Mouse (Mus musculus): ENCODE measurements around the gene P2rx6.

The P2rx6 gene

DNA sequence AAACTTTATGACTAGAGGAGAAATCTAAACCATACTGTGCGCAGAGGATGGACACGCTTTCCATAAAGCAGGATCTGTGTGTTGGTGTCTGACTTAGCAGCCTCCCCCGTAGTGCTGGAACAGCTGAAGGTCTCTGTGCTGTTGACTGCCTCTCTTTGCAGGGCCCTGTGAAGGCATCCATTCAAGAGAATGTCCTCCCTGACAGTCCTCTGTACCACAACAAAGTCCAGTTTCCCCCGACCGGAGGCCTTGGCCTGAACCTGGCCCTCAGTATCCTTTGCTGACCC is 64.5 kb downstream of the P2rx6 start:
- DNase-seq (ENCODE audit: low read depth, low spot score) = no peak
